Mouse (Mus musculus): ENCODE data around the gene Kazn.

- TF ChIP-seq GATA1 (IDR thresholded peaks at IDR 0.05; ENCODE audit: low read length) = no peak
- no peak for TF ChIP-seq TAL1 (IDR thresholded peaks at IDR 0.05; ENCODE audit: low read length)
These were observed 28.2 kb upstream of the Kazn start for GRCm38 (mm10) chr4:142267348-142267819.

Data from erythroblast, embryonic 14.5 days (primary cell).